Mouse (Mus musculus): ENCODE measurements around the gene Slc1a7.

- TF ChIP-seq POLR2A (IDR thresholded peaks at IDR 0.05; ENCODE audit: low read depth, low read length) (no peak), CTCF (IDR thresholded peaks at IDR 0.05; ENCODE audit: extremely low read depth, insufficient read depth, insufficient read length, insufficient replicate concordance) (no peak)
Observed at GRCm38 (mm10) chr4:107971162-107971561, 3.0 kb downstream of the Slc1a7 start.

Data from spleen, adult 2 months (tissue).